Mouse (Mus musculus) olfactory bulb, adult 2 months (tissue): ENCODE results near the gene 1700047I17Rik2.
"Not testable (repeated sequence)": the region's sequence is repeated elsewhere in the genome, so short reads cannot be mapped to it uniquely, and the experiment has no call there.

Experiments
- CTCF ChIP-seq: fragments of 200-500 bp; IDR thresholded peaks from 2 replicates; pipeline ENCODE4 v1.5.1; 2012; ENCODE audit warnings: low read depth, mild to moderate bottlenecking, low read length, moderate library complexity; ENCODE audit not compliant: insufficient read depth
- POLR2A ChIP-seq: fragments of 200-500 bp; IDR thresholded peaks from 2 replicates; pipeline ENCODE4 v1.6.1; 2012; ENCODE audit warnings: mild to moderate bottlenecking, low read depth, low read length, moderate library complexity; ENCODE audit not compliant: insufficient read depth

DNA sequence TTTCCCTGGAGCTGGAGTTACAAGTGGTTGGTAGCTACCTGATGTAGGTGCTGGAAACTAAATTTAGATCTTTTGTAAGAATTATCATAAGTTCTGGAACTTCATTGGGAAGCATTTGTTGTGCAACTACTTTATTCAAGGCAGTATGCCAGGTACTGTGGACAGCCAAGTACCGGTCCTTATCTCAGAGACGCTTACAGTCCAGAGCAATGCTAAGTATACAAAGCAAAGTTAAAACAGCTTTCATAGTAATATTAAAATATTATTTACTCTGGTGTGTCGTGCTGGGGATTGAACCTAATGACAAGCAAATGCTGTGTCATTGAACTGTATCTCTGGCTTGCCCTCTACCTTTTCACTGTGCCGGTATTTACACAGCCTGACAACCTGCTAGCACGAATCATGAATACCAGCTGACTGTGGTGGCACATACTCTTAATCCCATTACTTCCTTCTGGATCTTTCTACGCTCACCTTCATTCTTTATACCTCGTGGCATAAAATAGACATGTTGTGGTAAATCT lies 32.3 kb upstream of the 1700047I17Rik2 start:
- not testable (repeated sequence) for TF ChIP-seq POLR2A, CTCF
